ENCODE assay signal across 8 mouse cellular contexts in the genomic region with DNA sequence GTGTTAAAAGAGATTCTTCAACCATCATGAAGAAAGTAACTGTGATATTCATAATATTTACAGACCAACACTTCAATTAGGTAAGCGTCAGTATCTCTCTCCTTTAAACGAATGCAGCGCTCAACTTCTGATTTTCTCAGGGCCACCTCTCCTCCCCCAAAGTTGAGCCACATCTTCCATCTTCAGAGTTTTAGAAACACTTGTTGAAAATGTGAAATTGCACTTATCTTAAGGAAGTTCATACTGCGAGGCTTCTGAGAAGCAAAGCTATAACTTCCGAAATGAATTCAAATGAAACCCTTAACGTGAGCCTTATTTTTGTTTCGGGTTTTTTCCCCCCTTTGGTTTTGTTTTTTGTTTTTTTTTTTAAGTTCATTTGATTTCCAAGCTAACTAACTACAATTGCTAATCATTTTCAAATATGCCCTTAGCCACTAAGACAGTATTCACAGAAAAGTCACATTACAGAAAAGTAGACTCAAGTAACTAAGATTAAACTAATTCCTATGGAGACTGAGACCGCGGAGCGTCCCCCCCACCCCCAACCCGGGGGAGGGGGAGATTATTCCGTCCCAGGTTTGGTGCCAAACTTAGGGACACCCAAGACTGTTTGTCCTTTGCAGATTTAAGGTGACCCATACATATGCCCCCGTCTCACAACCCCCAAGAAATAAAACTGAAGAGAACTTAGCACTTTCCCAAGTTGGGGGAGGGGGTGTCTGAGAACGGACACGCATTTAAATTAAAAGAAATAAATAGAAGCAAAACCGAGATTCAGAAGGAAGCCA. TPM values are rescaled to one million over a fixed set of nuclear protein-coding genes. Genes with fewer than 3 reads are reported as not detected.
DNase-seq lines count a peak whose midpoint lies in the region; ATAC-seq and TF ChIP-seq lines count a peak whose summit lies in the region.

No protein-coding gene starts in this region.

- no peak for TF ChIP-seq CTCF in ES-Bruce4 (IDR thresholded peaks at IDR 0.05; ENCODE audit: low read depth, low read length)
- TF ChIP-seq CTCF in forebrain, postnatal 0 days (IDR thresholded peaks at IDR 0.05; ENCODE audit: low read depth), result no peak
- TF ChIP-seq CTCF in liver, postnatal 0 days (IDR thresholded peaks at IDR 0.05; ENCODE audit: low read depth), result no peak

- no peaks in the 10 kb centered on the region for H3K36me3 ChIP-seq in heart, embryonic 13.5 days
- H3K36me3 ChIP-seq in ES-Bruce4 (ENCODE audit: control insufficient read depth, insufficient read depth, low read length, poor library complexity, severe bottlenecking), result no peaks in the 10 kb centered on the region
- no peaks in the 10 kb centered on the region for H3K36me3 ChIP-seq in forebrain, postnatal 0 days (ENCODE audit: insufficient read depth)
- H3K36me3 ChIP-seq in liver, postnatal 0 days (replicated peaks; ENCODE audit: insufficient read depth, low read length), result no peaks in the 10 kb centered on the region

- H3K9ac ChIP-seq in heart, embryonic 13.5 days, result peak overlapping the region; percentile 78
- peak overlapping the region; percentile 71 for H3K9ac ChIP-seq in ES-Bruce4 (ENCODE audit: low read depth, poor library complexity, severe bottlenecking)
- no peak overlapping the region for H3K9ac ChIP-seq in forebrain, postnatal 0 days
- peak overlapping the region; percentile 54; the same call in 1 of the 2 replicates for H3K9ac ChIP-seq in liver, postnatal 0 days (replicated peaks)

- TF ChIP-seq EP300 in ES-Bruce4 (IDR thresholded peaks at IDR 0.05; ENCODE audit: insufficient read depth, low read depth, low read length), result no peak
- TF ChIP-seq EP300 in liver, postnatal 0 days (IDR thresholded peaks at IDR 0.05; ENCODE audit: low read depth), result no peak

- H3K27me3 ChIP-seq in heart, embryonic 13.5 days (replicated peaks), result peaks cover 86% of the 10 kb centered on the region
- peaks cover 24% of the 10 kb centered on the region for H3K27me3 ChIP-seq in ES-Bruce4 (ENCODE audit: control insufficient read depth, insufficient read depth, low read length, poor library complexity, severe bottlenecking)
- peaks cover 65% of the 10 kb centered on the region for H3K27me3 ChIP-seq in forebrain, postnatal 0 days (ENCODE audit: insufficient read depth, low read length)
- H3K27me3 ChIP-seq in liver, postnatal 0 days (ENCODE audit: insufficient read depth, low read length), result peaks cover 69% of the 10 kb centered on the region

- H3K4me2 ChIP-seq in heart, embryonic 13.5 days, result peak overlapping the region; percentile 85
- H3K4me2 ChIP-seq in forebrain, postnatal 0 days (ENCODE audit: low read depth), result peak overlapping the region; percentile 84
- peak overlapping the region; percentile 67 for H3K4me2 ChIP-seq in liver, postnatal 0 days (ENCODE audit: low read depth, low read length)

- H3K4me3 ChIP-seq in heart, embryonic 13.5 days, result peak overlapping the region; percentile 56
- H3K4me3 ChIP-seq in ES-Bruce4 (ENCODE audit: low read depth, low read length), result 0 out of 2 replicates have a peak overlapping the region, but pooled peaks have one; percentile 15
- H3K4me3 ChIP-seq in forebrain, postnatal 0 days (ENCODE audit: low read depth, low read length), result peak overlapping the region; percentile 41
- peak overlapping the region; percentile 57 for H3K4me3 ChIP-seq in liver, postnatal 0 days (ENCODE audit: low read depth, low read length)

- ATAC-seq in heart, embryonic 13.5 days (ENCODE audit: extremely low read depth, insufficient number of reproducible peaks, low FRiP score, low TSS enrichment), result no peak
- ATAC-seq in forebrain, postnatal 0 days, result no peak
- ATAC-seq in liver, postnatal 0 days, result no peak
- no peak for ATAC-seq in frontal cortex, adult (ENCODE audit: low TSS enrichment)

- no peak overlapping the region for H3K27ac ChIP-seq in heart, embryonic 13.5 days (replicated peaks)
- no peak overlapping the region for H3K27ac ChIP-seq in ES-Bruce4 (ENCODE audit: insufficient read depth, low read length)
- no peak overlapping the region for H3K27ac ChIP-seq in forebrain, postnatal 0 days (ENCODE audit: low read depth, low read length)
- H3K27ac ChIP-seq in liver, postnatal 0 days (ENCODE audit: low read depth), result no peak overlapping the region

- TF ChIP-seq POLR2A in ES-Bruce4 (IDR thresholded peaks at IDR 0.05; ENCODE audit: insufficient read depth, low read length), result no peak

- intact Hi-C loops in heart, postnatal 25 days (cut with DNase I), result no loop called here

- 0 out of 2 replicates have a peak, but pooled peaks cover 3% of the 10 kb centered on the region for H3K9me3 ChIP-seq in heart, embryonic 13.5 days
- peaks cover 2% of the 10 kb centered on the region; the same call in 1 of the 2 replicates for H3K9me3 ChIP-seq in ES-Bruce4 (replicated peaks; ENCODE audit: control insufficient read depth, insufficient read depth, low read length, poor library complexity, severe bottlenecking)
- no peaks in the 10 kb centered on the region for H3K9me3 ChIP-seq in forebrain, postnatal 0 days (ENCODE audit: low read length)
- H3K9me3 ChIP-seq in liver, postnatal 0 days (ENCODE audit: low read length), result 0 out of 2 replicates have a peak, but pooled peaks cover 3% of the 10 kb centered on the region

- 3% methylated on average over 16 of the region's 16 CpGs for WGBS in heart, embryonic 13.5 days
- 3% methylated on average over 16 of the region's 16 CpGs for WGBS in forebrain, postnatal 0 days
- WGBS in liver, postnatal 0 days (ENCODE audit: insufficient replicate concordance), result 3% methylated on average over 16 of the region's 16 CpGs

- DNase-seq in heart, postnatal 25 days (ENCODE audit: low spot score), result no peak
- DNase-seq in forebrain, postnatal 0 days, result peak; percentile 7
- DNase-seq in liver, postnatal 0 days, result no peak
- DNase-seq in ovary, postnatal 36 days (ENCODE audit: low spot score), result no peak
- no peak for DNase-seq in lung, postnatal 36 days

- peaks cover 6% of the 10 kb centered on the region for H3K4me1 ChIP-seq in heart, embryonic 13.5 days
- no peaks in the 10 kb centered on the region for H3K4me1 ChIP-seq in ES-Bruce4 (ENCODE audit: control insufficient read depth, insufficient read depth, low read length)
- H3K4me1 ChIP-seq in forebrain, postnatal 0 days (ENCODE audit: insufficient read depth), result 0 out of 2 replicates have a peak, but pooled peaks cover 2% of the 10 kb centered on the region
- 0 out of 2 replicates have a peak, but pooled peaks cover 6% of the 10 kb centered on the region for H3K4me1 ChIP-seq in liver, postnatal 0 days (ENCODE audit: insufficient read depth)

RNA-seq across cellular contexts. Expression of gene Ikzf3, which starts 0.7 kb away (rescaled TPM):
- polyA plus RNA-seq in heart, embryonic 13.5 days (2015; fragmentation: Nextera tagmentation; extraction: Ambion mirVana), result 0.13 TPM in 1 of 2 replicates, not detected in the other
- total RNA-seq in heart, postnatal 25 days (2021), result under 1 TPM; 0.44 to 0.61 TPM
- polyA plus RNA-seq in ES-Bruce4 (2011; ENCODE audit: insufficient read depth, insufficient read length, low read depth, missing spikeins), result not detected in 2 replicates
- total RNA-seq in forebrain, postnatal 0 days (2014; rRNA removed), result 0.14 and 0.15 TPM in 2 replicates
- polyA plus RNA-seq in forebrain, postnatal 0 days (2015; fragmentation: Nextera tagmentation; extraction: Ambion mirVana), result 0.21 and 0.23 TPM in 2 replicates
- polyA plus RNA-seq in liver, postnatal 0 days (2015; fragmentation: Nextera tagmentation; extraction: Ambion mirVana), result 1.2 and 1.3 TPM in 2 replicates

RNA-seq across cellular contexts. Expression of gene Zpbp2, which starts 5.8 kb away (rescaled TPM):
- polyA plus RNA-seq in heart, embryonic 13.5 days (2015; fragmentation: Nextera tagmentation; extraction: Ambion mirVana), result 0.15 and 0.34 TPM in 2 replicates
- not detected for total RNA-seq in heart, postnatal 25 days (2021)
- not detected in 2 replicates for polyA plus RNA-seq in ES-Bruce4 (2011; ENCODE audit: insufficient read depth, insufficient read length, low read depth, missing spikeins)
- total RNA-seq in forebrain, postnatal 0 days (2014; rRNA removed), result not detected in 2 replicates
- polyA plus RNA-seq in forebrain, postnatal 0 days (2015; fragmentation: Nextera tagmentation; extraction: Ambion mirVana), result not detected in 2 replicates
- 0.65 and 1.1 TPM in 2 replicates for polyA plus RNA-seq in liver, postnatal 0 days (2015; fragmentation: Nextera tagmentation; extraction: Ambion mirVana)

RNA-seq across cellular contexts. Expression of gene Ormdl3, which starts 42.1 kb away (rescaled TPM):
- polyA plus RNA-seq in heart, embryonic 13.5 days (2015; fragmentation: Nextera tagmentation; extraction: Ambion mirVana), result 63.4 and 76.8 TPM in 2 replicates
- 10 to 100 TPM; 35.6 to 37.8 TPM for total RNA-seq in heart, postnatal 25 days (2021)
- polyA plus RNA-seq in ES-Bruce4 (2011; ENCODE audit: insufficient read depth, insufficient read length, low read depth, missing spikeins), result 19.3 and 20.0 TPM in 2 replicates
- total RNA-seq in forebrain, postnatal 0 days (2014; rRNA removed), result 99.8 and 115 TPM in 2 replicates
- polyA plus RNA-seq in forebrain, postnatal 0 days (2015; fragmentation: Nextera tagmentation; extraction: Ambion mirVana), result 114 and 119 TPM in 2 replicates
- 39.3 and 42.0 TPM in 2 replicates for polyA plus RNA-seq in liver, postnatal 0 days (2015; fragmentation: Nextera tagmentation; extraction: Ambion mirVana)

RNA-seq across cellular contexts. Expression of gene Lrrc3c, which starts 53.0 kb away (rescaled TPM):
- not detected in 2 replicates for polyA plus RNA-seq in heart, embryonic 13.5 days (2015; fragmentation: Nextera tagmentation; extraction: Ambion mirVana)
- not detected for total RNA-seq in heart, postnatal 25 days (2021)
- polyA plus RNA-seq in ES-Bruce4 (2011; ENCODE audit: insufficient read depth, insufficient read length, low read depth, missing spikeins), result not detected in 2 replicates
- total RNA-seq in forebrain, postnatal 0 days (2014; rRNA removed), result not detected in 2 replicates
- not detected in 2 replicates for polyA plus RNA-seq in forebrain, postnatal 0 days (2015; fragmentation: Nextera tagmentation; extraction: Ambion mirVana)
- not detected in 2 replicates for polyA plus RNA-seq in liver, postnatal 0 days (2015; fragmentation: Nextera tagmentation; extraction: Ambion mirVana)
